Mouse (Mus musculus) inflammation-experienced regulatory T-cells, adult 16 weeks (primary cell): Measurements from ENCODE around the gene 4933425L06Rik. TPM values are rescaled to one million over a fixed set of nuclear protein-coding genes. Genes with fewer than 3 reads are reported as not detected.

Source experiments
- polyA plus RNA-seq: library from polyadenylated mRNA; unstranded; fragments of 100-300 nt; shearing (Covaris generic); gene quantifications from one replicate; pipeline ENCODE4 v1.2.1, GENCODE M21; 2017

4933425L06Rik gene
- not detected for polyA plus RNA-seq

GRCm38 (mm10) chr13:105081862-105082261 lies at the start of gene 4933425L06Rik:
4933425L06Rik (plus strand) TSS chr13:105082122.

GRCm38 (mm10) chr13:105054181-105054940 lies 27.6 kb upstream of the 4933425L06Rik start, which contains the start of gene Rgs7bp:
Rgs7bp (minus strand) TSS chr13:105054930.

Other genes with a start within 250 kb of the 4933425L06Rik start
- gene Shisal2b, start 218.2 kb upstream of the 4933425L06Rik start, polyA plus RNA-seq: not detected
- not detected for gene Rgs7bp, start 27.2 kb upstream of the 4933425L06Rik start, polyA plus RNA-seq
- gene Rnf180, start 212.7 kb downstream of the 4933425L06Rik start, polyA plus RNA-seq: 0.22 TPM